In the genomic region with DNA sequence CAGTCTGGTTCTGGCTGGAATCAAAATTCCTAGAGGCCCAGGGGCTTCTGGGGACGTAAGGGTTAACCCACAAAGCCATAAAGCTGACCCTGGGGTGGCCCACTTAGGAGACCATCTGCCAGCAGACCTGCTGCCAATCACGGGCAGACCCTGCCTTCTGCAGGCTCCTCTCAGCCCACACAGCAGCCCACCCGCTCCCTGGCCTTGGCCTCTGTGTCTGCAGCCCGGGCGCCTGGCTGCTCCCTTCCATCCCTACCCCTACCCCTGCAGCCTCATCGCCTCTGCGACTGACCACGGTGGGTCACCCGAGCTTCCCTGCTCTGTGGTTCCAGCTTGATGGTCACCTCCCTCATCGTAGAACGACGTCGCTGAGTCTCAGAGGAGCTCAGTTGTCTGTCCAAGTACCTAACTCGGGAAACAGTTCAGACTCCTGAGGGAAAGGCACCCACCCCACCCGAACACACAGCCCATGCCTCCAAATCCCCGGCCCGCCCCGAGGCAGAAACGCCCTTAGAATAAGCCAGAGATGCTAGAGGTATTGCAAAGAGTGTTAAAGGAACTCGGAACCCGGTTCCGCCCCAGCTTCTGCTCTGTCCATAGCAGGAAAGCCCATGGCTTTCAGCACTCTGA, we compare ENCODE assay signal across 9 mouse cellular contexts. TPM values are rescaled to one million over a fixed set of nuclear protein-coding genes. Genes with fewer than 3 reads are reported as not detected.
A peak's percentile ranks its signal among the peaks of the same experiment; 100 is the strongest.
DNase-seq lines count a peak whose midpoint lies in the region; ATAC-seq lines count a peak whose summit lies in the region.
"Had no signal": no experiment of that assay in that cellular context is flagged by ENCODE, and none has a peak within 500 bp of the region (broad histone marks: within the 10 kb centered on the region; RNA-seq: fewer than 3 reads in every experiment).

No protein-coding gene starts in this region.

- 15% methylated on average over 22 of the region's 22 CpGs for WGBS in forebrain, embryonic 13.5 days

- H3K27me3 ChIP-seq in forebrain, embryonic 13.5 days = no peaks in the 10 kb centered on the region
- H3K27me3 ChIP-seq: stomach, embryonic 15.5 days had no signal

- no peaks in the 10 kb centered on the region for H3K36me3 ChIP-seq in forebrain, embryonic 13.5 days (ENCODE audit: poor library complexity, severe bottlenecking)
- H3K36me3 ChIP-seq: stomach, embryonic 15.5 days had no signal

- peak overlapping the region; percentile 31; the same call in 1 of the 2 replicates for H3K9ac ChIP-seq in forebrain, embryonic 13.5 days
- H3K9ac ChIP-seq: stomach, embryonic 15.5 days had no signal

- peak; percentile 52 for ATAC-seq in forebrain, embryonic 13.5 days

- peak; percentile 93 for DNase-seq in left cerebral cortex, postnatal 4 days
- DNase-seq in left cerebral cortex, adult 9 months (ENCODE audit: low spot score in 2 of 2) = no peak
- peak; percentile 76 for DNase-seq in mesoderm, embryonic 11.5 days (ENCODE audit: low read depth, low spot score)
- DNase-seq in right cerebral cortex, adult 18-20 months = no peak
- no peak for DNase-seq in T-cell, adult 2 months (ENCODE audit: low spot score)
- no peak for DNase-seq in urinary bladder, adult 2 months (ENCODE audit: low spot score)
- DNase-seq in liver = no peak

- intact Hi-C loops in left cerebral cortex, postnatal 4 days (cut with DNase I) = no loop called here

- H3K9me3 ChIP-seq in forebrain, embryonic 13.5 days (replicated peaks) = no peaks in the 10 kb centered on the region
- H3K9me3 ChIP-seq: stomach, embryonic 15.5 days had no signal

- peak overlapping the region; percentile 38 for H3K4me2 ChIP-seq in forebrain, embryonic 13.5 days
- H3K4me2 ChIP-seq: stomach, embryonic 15.5 days had no signal

- H3K4me1 ChIP-seq in forebrain, embryonic 13.5 days = peaks cover 72% of the 10 kb centered on the region
- H3K4me1 ChIP-seq: stomach, embryonic 15.5 days had no signal

- peak overlapping the region; percentile 88 for H3K27ac ChIP-seq in forebrain, embryonic 13.5 days
- H3K27ac ChIP-seq: stomach, embryonic 15.5 days had no signal

- H3K4me3 ChIP-seq in forebrain, embryonic 13.5 days = no peak overlapping the region
- H3K4me3 ChIP-seq: stomach, embryonic 15.5 days had no signal

RNA-seq across cellular contexts. Expression of a gene that starts 20.3 kb away (rescaled TPM):
- 10 to 100 TPM; 45.3 to 53.8 TPM for total RNA-seq in left cerebral cortex, postnatal 4 days (2021)
- 26.3 and 28.5 TPM in 2 replicates for polyA plus RNA-seq in forebrain, embryonic 13.5 days (2015; fragmentation: Nextera tagmentation; extraction: Ambion mirVana)
- polyA plus RNA-seq in urinary bladder, adult 2 months (2012; rRNA removed) = 0.38 and 0.44 TPM in 2 replicates

Comparison
In these comparisons a context has a peak if more than half of its experiments do, and no peak if none do; other contexts are left out.
1. DNase-seq: peak in left cerebral cortex, postnatal 4 days (single experiment) and mesoderm, embryonic 11.5 days (single experiment); none in left cerebral cortex, adult 9 months (0 of 2), right cerebral cortex, adult 18-20 months (single experiment), T-cell, adult 2 months (single experiment), urinary bladder, adult 2 months (single experiment) and liver (single experiment).
2. RNA of a gene that starts 20.3 kb away (polyA plus RNA-seq): 26.3 to 28.5 TPM in forebrain, embryonic 13.5 days; 0.38 to 0.44 TPM in urinary bladder, adult 2 months; every median in the first group is over 10 times any median in the second.